Mouse (Mus musculus) kidney, embryonic 15.5 days (tissue): Measurements from ENCODE around the gene Kcnk15. TPM values are rescaled to one million over a fixed set of nuclear protein-coding genes. Genes with fewer than 3 reads are reported as not detected.

Experiments used
- ATAC-seq: fragments of 200-750 bp; cut with Nextera tagmentation; replicated peaks from 2 replicates; pipeline ENCODE4 v1.8.0; 2017; ENCODE audit warnings: moderate TSS enrichment; ENCODE audit not compliant: low FRiP score
- H3K27ac ChIP-seq: fragments of 300-500 bp; sonication (generic); 2 replicates; pipeline ENCODE4 v1.5.1; 2015; ENCODE audit warnings: mild to moderate bottlenecking, inconsistent platforms
- H3K27me3 ChIP-seq: fragments of 300-500 bp; sonication (generic); 2 replicates; pipeline ENCODE4 v1.6.1; 2015; ENCODE audit warnings: inconsistent platforms
- H3K36me3 ChIP-seq: fragments of 300-500 bp; sonication (generic); 2 replicates; pipeline ENCODE4 v1.6.1; 2015; ENCODE audit warnings: inconsistent platforms
- H3K4me1 ChIP-seq: fragments of 300-500 bp; sonication (generic); 2 replicates; pipeline ENCODE4 v1.6.1; 2015; ENCODE audit warnings: inconsistent platforms
- H3K4me2 ChIP-seq: fragments of 300-500 bp; sonication (generic); 2 replicates; pipeline ENCODE4 v1.6.1; 2015; ENCODE audit warnings: moderate library complexity, mild to moderate bottlenecking, inconsistent platforms
- H3K4me3 ChIP-seq: fragments of 300-500 bp; sonication (generic); replicated peaks from 2 replicates; pipeline ENCODE4 v1.5.1; 2015; ENCODE audit warnings: mild to moderate bottlenecking, inconsistent platforms
- H3K9ac ChIP-seq: fragments of 300-500 bp; sonication (generic); 2 replicates; pipeline ENCODE4 v1.6.1; 2015; ENCODE audit warnings: mild to moderate bottlenecking, inconsistent platforms
- H3K9me3 ChIP-seq: fragments of 300-500 bp; sonication (generic); replicated peaks from 2 replicates; pipeline ENCODE4 v1.6.1; 2016; ENCODE audit warnings: inconsistent platforms
- WGBS: fragments of 180-500 bp; shearing (Covaris S2); methylation state at CpG from one replicate; pipeline ENCODE4 v1.1.7; 2015; ENCODE audit warnings: mixed read lengths; 5-methylcytosine and 5-hydroxymethylcytosine counted together
- polyA plus RNA-seq: library from polyadenylated mRNA; unstranded; fragments of >200 nt; fragmentation: Nextera tagmentation; extraction: Ambion mirVana; gene quantifications from 2 replicates; pipeline ENCODE4 v1.2.1, GENCODE M21; 2015

The Kcnk15 gene
- polyA plus RNA-seq, 1 experiment from 2014 or later = not detected

DNA sequence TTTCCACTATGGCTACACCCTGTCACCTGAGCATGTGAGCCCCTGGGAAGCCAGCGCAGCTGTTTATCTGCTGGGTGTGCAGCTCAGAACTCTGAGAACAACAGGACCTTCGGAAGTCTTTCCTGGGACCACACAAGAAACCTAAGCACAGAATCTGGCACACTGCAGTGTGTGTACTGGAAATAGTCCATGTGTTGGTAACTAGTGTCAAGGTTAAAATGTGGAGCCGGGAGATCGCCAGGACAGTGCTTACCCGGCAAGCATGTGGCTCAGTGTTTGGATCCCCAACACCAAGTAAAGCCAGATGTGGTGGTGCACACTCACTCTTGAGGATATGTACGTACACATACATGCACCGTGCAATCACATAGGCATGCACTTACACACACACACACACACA lies 47.6 kb downstream of the Kcnk15 start:
- Histone ChIP-seq H3K9me3 (no peaks in the 10 kb centered on the region), H3K9ac (no peak overlapping the region), H3K27me3 (no peaks in the 10 kb centered on the region), H3K27ac (no peak overlapping the region), H3K4me1 (no peaks in the 10 kb centered on the region), H3K36me3 (no peaks in the 10 kb centered on the region), H3K4me2 (no peak overlapping the region), H3K4me3 (no peak overlapping the region)
- WGBS = 83% methylated on average over 7 of the region's 7 CpGs
- no peak for ATAC-seq

GRCm38 (mm10) chr2:163902448-163902847 lies 49.0 kb downstream of the Kcnk15 start:
- Histone ChIP-seq H3K27ac (no peak overlapping the region), H3K9me3 (no peaks in the 10 kb centered on the region), H3K4me1 (no peaks in the 10 kb centered on the region), H3K4me3 (no peak overlapping the region), H3K4me2 (no peak overlapping the region), H3K9ac (no peak overlapping the region), H3K36me3 (no peaks in the 10 kb centered on the region), H3K27me3 (no peaks in the 10 kb centered on the region)
- ATAC-seq = no peak
- WGBS = 79% methylated on average over 4 of the region's 4 CpGs

- ATAC-seq = no peak
- no peak overlapping the region for H3K4me3 ChIP-seq
- no peak overlapping the region for H3K27ac ChIP-seq
- no peaks in the 10 kb centered on the region for H3K4me1 ChIP-seq
- no peak overlapping the region for H3K4me2 ChIP-seq
- WGBS = 78% methylated on average over 11 of the region's 11 CpGs
- H3K9ac ChIP-seq = no peak overlapping the region
- no peaks in the 10 kb centered on the region for H3K27me3 ChIP-seq
- no peaks in the 10 kb centered on the region for H3K36me3 ChIP-seq
- H3K9me3 ChIP-seq = no peaks in the 10 kb centered on the region
These were observed 50.0 kb downstream of the Kcnk15 start for GRCm38 (mm10) chr2:163903461-163903860.

- Histone ChIP-seq H3K4me3 (no peak overlapping the region), H3K4me1 (no peaks in the 10 kb centered on the region), H3K27me3 (no peaks in the 10 kb centered on the region), H3K27ac (no peak overlapping the region), H3K9ac (no peak overlapping the region), H3K9me3 (no peaks in the 10 kb centered on the region), H3K36me3 (no peaks in the 10 kb centered on the region), H3K4me2 (no peak overlapping the region)
- ATAC-seq = no peak
- 72% methylated on average over 4 of the region's 4 CpGs for WGBS
These were observed 50.9 kb downstream of the Kcnk15 start for GRCm38 (mm10) chr2:163904323-163904722.

DNA sequence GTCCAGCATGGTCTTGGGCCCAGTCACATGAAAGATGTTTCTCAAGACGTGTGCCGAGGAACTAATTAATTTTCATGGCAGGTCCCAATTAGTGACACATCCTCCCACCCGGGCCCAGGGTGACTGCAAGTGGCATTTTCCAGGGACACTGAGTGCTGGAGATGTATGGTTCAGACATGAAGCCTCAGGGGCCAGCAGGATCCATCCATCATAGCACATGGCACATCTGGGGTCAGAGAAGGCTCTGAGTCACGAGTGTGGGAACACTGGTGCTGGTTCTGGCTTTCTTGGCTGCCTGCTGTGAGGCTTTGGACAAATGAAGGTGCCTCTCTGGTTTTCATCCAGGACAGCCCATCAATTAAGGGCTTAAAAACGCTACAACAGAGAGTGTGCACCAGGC lies 53.7 kb downstream of the Kcnk15 start:
- Histone ChIP-seq H3K9me3 (no peaks in the 10 kb centered on the region), H3K4me2 (no peak overlapping the region), H3K4me3 (no peak overlapping the region), H3K4me1 (no peaks in the 10 kb centered on the region), H3K27me3 (no peaks in the 10 kb centered on the region), H3K9ac (no peak overlapping the region), H3K36me3 (no peaks in the 10 kb centered on the region), H3K27ac (no peak overlapping the region)
- 53% methylated on average over 5 of the region's 5 CpGs for whole genome bisulfite sequencing
- ATAC-seq = no peak

Other genes with a start within 250 kb of the Kcnk15 start
- gene Serinc3, start 208.5 kb upstream of the Kcnk15 start, polyA plus RNA-seq = 43.7 and 44.0 TPM in 2 replicates
- gene Pkig, start 195.3 kb upstream of the Kcnk15 start, polyA plus RNA-seq = 167 and 174 TPM in 2 replicates
- 9.5 and 11.8 TPM in 2 replicates for gene Ada, start 103.4 kb upstream of the Kcnk15 start, polyA plus RNA-seq
- 0.62 and 1.0 TPM in 2 replicates for gene Ccn5, start 32.8 kb upstream of the Kcnk15 start, polyA plus RNA-seq
- gene Rims4, start 65.0 kb downstream of the Kcnk15 start, polyA plus RNA-seq = 1.0 and 1.6 TPM in 2 replicates
- 304 and 307 TPM in 2 replicates for gene Ywhab, start 141.3 kb downstream of the Kcnk15 start, polyA plus RNA-seq
- gene Pabpc1l, start 171.8 kb downstream of the Kcnk15 start, polyA plus RNA-seq = 2.4 and 4.1 TPM in 2 replicates
- 21.0 and 23.4 TPM in 2 replicates for gene Stk4, start 216.7 kb downstream of the Kcnk15 start, polyA plus RNA-seq
- 60.8 and 64.9 TPM in 2 replicates for gene Tomm34, start 217.5 kb downstream of the Kcnk15 start, polyA plus RNA-seq